Mouse (Mus musculus): ENCODE results near the gene Mad1l1.

Mad1l1 gene

GRCm38 (mm10) chr5:140215471-140216087, 105.8 kb downstream of the Mad1l1 start:
- peak; percentile 74 for DNase-seq (ENCODE audit: low spot score)

GRCm38 (mm10) chr5:140213001-140213400, 108.4 kb downstream of the Mad1l1 start:
- no peak for DNase-seq (ENCODE audit: low spot score)

GRCm38 (mm10) chr5:140210417-140211184, 110.8 kb downstream of the Mad1l1 start:
- peak; percentile 36 for DNase-seq (ENCODE audit: low spot score)

- DNase-seq (ENCODE audit: low spot score) = peak; percentile 82
These were observed 112.5 kb downstream of the Mad1l1 start for GRCm38 (mm10) chr5:140208743-140209409.

GRCm38 (mm10) chr5:140206726-140207703, 114.3 kb downstream of the Mad1l1 start:
- DNase-seq (ENCODE audit: low spot score) = no peak

GRCm38 (mm10) chr5:140205991-140206390, 115.4 kb downstream of the Mad1l1 start:
- no peak for DNase-seq (ENCODE audit: low spot score)

GRCm38 (mm10) chr5:140204465-140204864, 116.9 kb downstream of the Mad1l1 start:
- no peak for DNase-seq (ENCODE audit: low spot score)

- DNase-seq (ENCODE audit: low spot score) = no peak
These were observed 117.3 kb downstream of the Mad1l1 start for GRCm38 (mm10) chr5:140204037-140204436.

GRCm38 (mm10) chr5:140202451-140202850, 118.9 kb downstream of the Mad1l1 start:
- no peak for DNase-seq (ENCODE audit: low spot score)

- DNase-seq (ENCODE audit: low spot score) = no peak
These were observed 119.8 kb downstream of the Mad1l1 start for GRCm38 (mm10) chr5:140201566-140201965.

GRCm38 (mm10) chr5:140201109-140201508, 120.2 kb downstream of the Mad1l1 start:
- no peak for DNase-seq (ENCODE audit: low spot score)

- peak; percentile 66 for DNase-seq (ENCODE audit: low spot score)
These were observed 123.6 kb downstream of the Mad1l1 start for GRCm38 (mm10) chr5:140197705-140198104.

GRCm38 (mm10) chr5:140196446-140196845, 124.9 kb downstream of the Mad1l1 start:
- no peak for DNase-seq (ENCODE audit: low spot score)

GRCm38 (mm10) chr5:140194173-140194572, 127.2 kb downstream of the Mad1l1 start:
- no peak for DNase-seq (ENCODE audit: low spot score)

GRCm38 (mm10) chr5:140191539-140191938, 129.8 kb downstream of the Mad1l1 start:
- no peak for DNase-seq (ENCODE audit: low spot score)

GRCm38 (mm10) chr5:140186351-140186750, 135.0 kb downstream of the Mad1l1 start:
- no peak for DNase-seq (ENCODE audit: low spot score)

- no peak for DNase-seq (ENCODE audit: low spot score)
These were observed 135.6 kb downstream of the Mad1l1 start for GRCm38 (mm10) chr5:140185757-140186156.

- DNase-seq (ENCODE audit: low spot score) = no peak
These were observed 138.0 kb downstream of the Mad1l1 start for GRCm38 (mm10) chr5:140183387-140183786.

GRCm38 (mm10) chr5:140182351-140182750, 139.0 kb downstream of the Mad1l1 start:
- no peak for DNase-seq (ENCODE audit: low spot score)

GRCm38 (mm10) chr5:140180016-140180415, 141.3 kb downstream of the Mad1l1 start:
- DNase-seq (ENCODE audit: low spot score) = no peak

- no peak for DNase-seq (ENCODE audit: low spot score)
These were observed 143.2 kb downstream of the Mad1l1 start for GRCm38 (mm10) chr5:140178058-140178690.
